Comparison of ENCODE assay signal across 20 mouse cellular contexts in genomic region chr4:53446216-53446615, GRCm38 (mm10). TPM values are rescaled to one million over a fixed set of nuclear protein-coding genes. Genes with fewer than 3 reads are reported as not detected.
A peak's percentile ranks its signal among the peaks of the same experiment; 100 is the strongest.
DNase-seq lines count a peak whose midpoint lies in the region; ATAC-seq and TF ChIP-seq lines count a peak whose summit lies in the region.
"Had no signal": no experiment of that assay in that cellular context is flagged by ENCODE, and none has a peak within 500 bp of the region (broad histone marks: within the 10 kb centered on the region; RNA-seq: fewer than 3 reads in every experiment).

No protein-coding gene starts in this region.

- no peak overlapping the region for H3K4me2 ChIP-seq in heart, embryonic 11.5 days
- H3K4me2 ChIP-seq in stomach, embryonic 16.5 days (ENCODE audit: low read depth, low read length): no peak overlapping the region
- H3K4me2 ChIP-seq: embryonic facial prominence, embryonic 13.5 days; forebrain, embryonic 12.5 days; hindbrain, embryonic 12.5 days had no signal

- H3K79me3 ChIP-seq in C2C12 (ENCODE audit: low read depth): peaks cover 60% of the 10 kb centered on the region

- no peak for ATAC-seq in heart, embryonic 11.5 days (replicated peaks; ENCODE audit: insufficient number of reproducible peaks, low FRiP score, low TSS enrichment)
- ATAC-seq in stomach, embryonic 16.5 days (ENCODE audit: insufficient read depth, low FRiP score): no peak
- ATAC-seq: forebrain, embryonic 16.5 days; hindbrain, embryonic 16.5 days; inflammation-experienced regulatory T-cells, adult 6 months had no signal

- no peak for TF ChIP-seq CTCF in C2C12 (IDR thresholded peaks at IDR 0.05; ENCODE audit: control insufficient read depth, insufficient read depth, insufficient read length)

- no peak overlapping the region for H3ac ChIP-seq in C2C12 (ENCODE audit: control insufficient read depth, insufficient read length, low read depth)

- H3K4me3 ChIP-seq in heart, embryonic 11.5 days (ENCODE audit: low read depth, low read length): no peak overlapping the region
- H3K4me3 ChIP-seq in C2C12 (ENCODE audit: insufficient read depth, poor library complexity, severe bottlenecking): no peak overlapping the region
- no peak overlapping the region for H3K4me3 ChIP-seq in stomach, embryonic 16.5 days (replicated peaks; ENCODE audit: low read length)
- H3K4me3 ChIP-seq: embryonic facial prominence, embryonic 13.5 days; forebrain, embryonic 12.5 days; hindbrain, embryonic 12.5 days had no signal

- no peaks in the 10 kb centered on the region for H3K36me3 ChIP-seq in heart, embryonic 11.5 days (ENCODE audit: control insufficient read depth, insufficient read depth, low read length)
- H3K36me3 ChIP-seq in C2C12 (ENCODE audit: control insufficient read depth, insufficient read depth): peaks cover 3% of the 10 kb centered on the region
- H3K36me3 ChIP-seq in stomach, embryonic 16.5 days (ENCODE audit: control insufficient read depth, insufficient read depth, low read length): no peaks in the 10 kb centered on the region
- H3K36me3 ChIP-seq: embryonic facial prominence, embryonic 13.5 days; forebrain, embryonic 12.5 days; hindbrain, embryonic 12.5 days had no signal

- H3K9me3 ChIP-seq in heart, embryonic 11.5 days (replicated peaks; ENCODE audit: control insufficient read depth, low read length): no peaks in the 10 kb centered on the region
- no peaks in the 10 kb centered on the region for H3K9me3 ChIP-seq in stomach, embryonic 16.5 days (replicated peaks; ENCODE audit: control insufficient read depth, low read length)
- H3K9me3 ChIP-seq: embryonic facial prominence, embryonic 13.5 days; forebrain, embryonic 12.5 days; hindbrain, embryonic 12.5 days had no signal

- no peak overlapping the region for H3K9ac ChIP-seq in heart, embryonic 11.5 days (ENCODE audit: low read depth, low read length)
- H3K9ac ChIP-seq in stomach, embryonic 16.5 days (ENCODE audit: low read length): no peak overlapping the region
- H3K9ac ChIP-seq: embryonic facial prominence, embryonic 13.5 days; forebrain, embryonic 12.5 days; hindbrain, embryonic 12.5 days had no signal

- 70% methylated on average over 3 of the region's 3 CpGs for WGBS in heart, embryonic 11.5 days (ENCODE audit: insufficient replicate concordance)
- 67% methylated on average over 3 of the region's 3 CpGs for WGBS in stomach, embryonic 16.5 days

- no peaks in the 10 kb centered on the region for H3K27me3 ChIP-seq in heart, embryonic 11.5 days (ENCODE audit: control insufficient read depth, insufficient read depth, low read length)
- H3K27me3 ChIP-seq in C2C12 (ENCODE audit: control insufficient read depth, insufficient read depth, insufficient read length): no peaks in the 10 kb centered on the region
- H3K27me3 ChIP-seq in stomach, embryonic 16.5 days (ENCODE audit: control insufficient read depth, insufficient read depth, low read length): no peaks in the 10 kb centered on the region
- H3K27me3 ChIP-seq: embryonic facial prominence, embryonic 13.5 days had no signal

- peaks cover 89% of the 10 kb centered on the region for H3K79me2 ChIP-seq in C2C12 (ENCODE audit: control insufficient read depth, insufficient read depth)

- H3K27ac ChIP-seq in heart, embryonic 11.5 days (ENCODE audit: low read depth, low read length): no peak overlapping the region
- peak overlapping the region; percentile 38; the same call in 1 of the 2 replicates for H3K27ac ChIP-seq in stomach, embryonic 16.5 days (ENCODE audit: low read length)
- H3K27ac ChIP-seq: embryonic facial prominence, embryonic 13.5 days; forebrain, embryonic 12.5 days; hindbrain, embryonic 12.5 days had no signal

- peak; percentile 52 to 75 for DNase-seq in adrenal gland, adult (ENCODE audit: inconsistent age in 2 of 2, low spot score in 1 of 2)
- no peak for DNase-seq in adrenal gland, adult 8-10 months
- peak; percentile 53 for DNase-seq in heart, adult 11 months
- no peak for DNase-seq in kidney, postnatal 4 days
- DNase-seq in gastrocnemius, postnatal 4 days (ENCODE audit: low spot score in 2 of 2): no peak
- DNase-seq: cerebellum, adult 11 months; cerebellum, adult 8-10 months; cerebellum, postnatal 36 days; gastrocnemius, postnatal 14 days; heart, postnatal 10 days; heart, postnatal 4 days had no signal

- H3K4me1 ChIP-seq in heart, embryonic 11.5 days (ENCODE audit: control insufficient read depth, insufficient read depth, low read length): peaks cover 13% of the 10 kb centered on the region
- peaks cover 10% of the 10 kb centered on the region for H3K4me1 ChIP-seq in stomach, embryonic 16.5 days (ENCODE audit: control insufficient read depth, insufficient read depth, low read length)

TF ChIP-seq in C2C12, 6 proteins besides CTCF, POLR2A, EP300 and RAD21:
- peak; percentile 39 for TF ChIP-seq MYOD1 (IDR thresholded peaks at IDR 0.05; ENCODE audit: control insufficient read depth, insufficient read length, low read depth)
- peak; percentile 72 for TF ChIP-seq FOSL1 (IDR thresholded peaks at IDR 0.05; ENCODE audit: insufficient read depth, low read length, poor library complexity, severe bottlenecking)
- no peak for TF ChIP-seq MYOG (IDR thresholded peaks at IDR 0.05; ENCODE audit: control insufficient read depth, extremely low read depth, insufficient read length)
- TF ChIP-seq USF1 (IDR thresholded peaks at IDR 0.05; ENCODE audit: low read depth): no peak
- no peak for TF ChIP-seq CEBPB (IDR thresholded peaks at IDR 0.05; ENCODE audit: low read depth)
- peak; percentile 39 for TF ChIP-seq MAX (IDR thresholded peaks at IDR 0.05)

RNA-seq across cellular contexts. Expression of gene Slc44a1, which starts 6.0 kb away (rescaled TPM):
- 100 to 1,000 TPM in 2 of 4 experiments, 10 to 100 TPM in 2; 70.7 to 156 (median 121) TPM for total RNA-seq in adrenal gland, adult 8-10 months (2022)
- polyA plus RNA-seq in heart, embryonic 11.5 days (2014; fragmentation: Nextera tagmentation; extraction: Ambion mirVana): 19.5 and 25.5 TPM in 2 replicates
- polyA plus RNA-seq in C2C12 (2012; fragmentation: generic; extraction: Trizol): 27.1 TPM
- polyA plus RNA-seq in stomach, embryonic 16.5 days (2015; fragmentation: Nextera tagmentation; extraction: Ambion mirVana): 16.7 and 17.2 TPM in 2 replicates
- total RNA-seq in gastrocnemius, postnatal 4 days (2021): 10 to 100 TPM; 39.3 to 42.1 TPM

Comparison
In these comparisons a context has a peak if more than half of its experiments do, and no peak if none do; other contexts are left out.
1. DNase-seq: peak in adrenal gland, adult (2 of 2) and heart, adult 11 months (single experiment); none in adrenal gland, adult 8-10 months (single experiment), kidney, postnatal 4 days (0 of 2) and gastrocnemius, postnatal 4 days (0 of 2).